Mouse (Mus musculus): Measurements from ENCODE around the gene Lpin1. TPM values are rescaled to one million over a fixed set of nuclear protein-coding genes. Genes with fewer than 3 reads are reported as not detected.
A peak's percentile ranks its signal among the peaks of the same experiment; 100 is the strongest.

Gene Lpin1
- polyA plus RNA-seq, 1 experiment from 2014 or later = 9.6 TPM

GRCm38 (mm10) chr12:16588396-16589042 lies 22.2 kb downstream of the Lpin1 start:
- Histone ChIP-seq H3K4me2 (peak overlapping the region; percentile 87), H3K4me3 (ENCODE audit: low read depth, low read length) (peak overlapping the region; percentile 79), H3K27me3 (replicated peaks; ENCODE audit: control insufficient read depth, insufficient read depth, low read length) (no peaks in the 10 kb centered on the region), H3K27ac (ENCODE audit: low read depth, low read length) (peak overlapping the region; percentile 70), H3K4me1 (replicated peaks; ENCODE audit: control insufficient read depth, insufficient read depth, low read length) (peaks cover 47% of the 10 kb centered on the region), H3K9me3 (ENCODE audit: control insufficient read depth, low read length) (no peaks in the 10 kb centered on the region), H3K9ac (ENCODE audit: low read depth, low read length) (peak overlapping the region; percentile 61), H3K36me3 (ENCODE audit: control insufficient read depth, insufficient read depth, low read length) (no peaks in the 10 kb centered on the region)
- peak; percentile 67 for ATAC-seq (replicated peaks; ENCODE audit: low FRiP score)
- no peak for DNase-seq (ENCODE audit: low spot score)
- WGBS = 14% methylated on average over 7 of the region's 7 CpGs

- peak overlapping the region; percentile 87 for H3K4me2 ChIP-seq
- H3K9ac ChIP-seq (ENCODE audit: low read depth, low read length) = no peak overlapping the region
- H3K4me3 ChIP-seq (ENCODE audit: low read depth, low read length) = no peak overlapping the region
- ATAC-seq (replicated peaks; ENCODE audit: low FRiP score) (no peak), DNase-seq (ENCODE audit: low spot score) (no peak)
- H3K27me3 ChIP-seq (replicated peaks; ENCODE audit: control insufficient read depth, insufficient read depth, low read length) = no peaks in the 10 kb centered on the region
- H3K4me1 ChIP-seq (replicated peaks; ENCODE audit: control insufficient read depth, insufficient read depth, low read length) = peaks cover 55% of the 10 kb centered on the region
- no peaks in the 10 kb centered on the region for H3K9me3 ChIP-seq (ENCODE audit: control insufficient read depth, low read length)
- 68% methylated on average over 5 of the region's 5 CpGs for WGBS
- no peaks in the 10 kb centered on the region for H3K36me3 ChIP-seq (ENCODE audit: control insufficient read depth, insufficient read depth, low read length)
- H3K27ac ChIP-seq (ENCODE audit: low read depth, low read length) = no peak overlapping the region; the same call in 1 of the 2 replicates
Observed at GRCm38 (mm10) chr12:16587767-16588166, 23.0 kb downstream of the Lpin1 start.

- H3K4me1 ChIP-seq (replicated peaks; ENCODE audit: control insufficient read depth, insufficient read depth, low read length) = peaks cover 55% of the 10 kb centered on the region
- H3K36me3 ChIP-seq (ENCODE audit: control insufficient read depth, insufficient read depth, low read length) = no peaks in the 10 kb centered on the region
- WGBS = 76% methylated on average over 2 of the region's 2 CpGs
- no peak overlapping the region for H3K4me2 ChIP-seq
- no peak overlapping the region for H3K27ac ChIP-seq (ENCODE audit: low read depth, low read length)
- H3K9me3 ChIP-seq (ENCODE audit: control insufficient read depth, low read length) = no peaks in the 10 kb centered on the region
- H3K9ac ChIP-seq (ENCODE audit: low read depth, low read length) = no peak overlapping the region
- ATAC-seq (replicated peaks; ENCODE audit: low FRiP score) (no peak), DNase-seq (ENCODE audit: low spot score) (no peak)
- no peaks in the 10 kb centered on the region for H3K27me3 ChIP-seq (replicated peaks; ENCODE audit: control insufficient read depth, insufficient read depth, low read length)
- no peak overlapping the region for H3K4me3 ChIP-seq (ENCODE audit: low read depth, low read length)
Observed at GRCm38 (mm10) chr12:16587111-16587510, 23.7 kb downstream of the Lpin1 start.

- no peak overlapping the region for H3K9ac ChIP-seq (ENCODE audit: low read depth, low read length)
- no peak for DNase-seq (ENCODE audit: low spot score)
- H3K36me3 ChIP-seq (ENCODE audit: control insufficient read depth, insufficient read depth, low read length) = no peaks in the 10 kb centered on the region
- no peak overlapping the region for H3K4me2 ChIP-seq
- peaks cover 44% of the 10 kb centered on the region for H3K4me1 ChIP-seq (replicated peaks; ENCODE audit: control insufficient read depth, insufficient read depth, low read length)
- H3K4me3 ChIP-seq (ENCODE audit: low read depth, low read length) = no peak overlapping the region
- H3K27me3 ChIP-seq (replicated peaks; ENCODE audit: control insufficient read depth, insufficient read depth, low read length) = no peaks in the 10 kb centered on the region
- ATAC-seq (replicated peaks; ENCODE audit: low FRiP score) = no peak
- H3K27ac ChIP-seq (ENCODE audit: low read depth, low read length) = no peak overlapping the region
- H3K9me3 ChIP-seq (ENCODE audit: control insufficient read depth, low read length) = no peaks in the 10 kb centered on the region
- WGBS = 70% methylated on average over 3 of the region's 3 CpGs
Observed at GRCm38 (mm10) chr12:16584964-16585363, 25.8 kb downstream of the Lpin1 start.

GRCm38 (mm10) chr12:16584035-16584682 lies 26.6 kb downstream of the Lpin1 start:
- Histone ChIP-seq H3K9me3 (ENCODE audit: control insufficient read depth, low read length) (no peaks in the 10 kb centered on the region), H3K4me2 (peak overlapping the region; percentile 33), H3K27me3 (replicated peaks; ENCODE audit: control insufficient read depth, insufficient read depth, low read length) (no peaks in the 10 kb centered on the region), H3K27ac (ENCODE audit: low read depth, low read length) (no peak overlapping the region), H3K4me1 (replicated peaks; ENCODE audit: control insufficient read depth, insufficient read depth, low read length) (peaks cover 48% of the 10 kb centered on the region), H3K9ac (ENCODE audit: low read depth, low read length) (no peak overlapping the region), H3K36me3 (ENCODE audit: control insufficient read depth, insufficient read depth, low read length) (no peaks in the 10 kb centered on the region), H3K4me3 (ENCODE audit: low read depth, low read length) (no peak overlapping the region)
- 25% methylated on average over 14 of the region's 14 CpGs for WGBS
- DNase-seq (ENCODE audit: low spot score) (no peak), ATAC-seq (replicated peaks; ENCODE audit: low FRiP score) (no peak)

- H3K36me3 ChIP-seq (ENCODE audit: control insufficient read depth, insufficient read depth, low read length) = no peaks in the 10 kb centered on the region
- no peak overlapping the region for H3K4me2 ChIP-seq
- H3K4me3 ChIP-seq (ENCODE audit: low read depth, low read length) = no peak overlapping the region
- no peaks in the 10 kb centered on the region for H3K9me3 ChIP-seq (ENCODE audit: control insufficient read depth, low read length)
- no peak overlapping the region for H3K9ac ChIP-seq (ENCODE audit: low read depth, low read length)
- H3K27me3 ChIP-seq (replicated peaks; ENCODE audit: control insufficient read depth, insufficient read depth, low read length) = no peaks in the 10 kb centered on the region
- no peak overlapping the region for H3K27ac ChIP-seq (ENCODE audit: low read depth, low read length)
- WGBS = 75% methylated on average over 3 of the region's 3 CpGs
- DNase-seq (ENCODE audit: low spot score) (no peak), ATAC-seq (replicated peaks; ENCODE audit: low FRiP score) (no peak)
- H3K4me1 ChIP-seq (replicated peaks; ENCODE audit: control insufficient read depth, insufficient read depth, low read length) = peaks cover 41% of the 10 kb centered on the region
Observed at GRCm38 (mm10) chr12:16583313-16583712, 27.5 kb downstream of the Lpin1 start.

- no peak for DNase-seq (ENCODE audit: low spot score)
- 58% methylated on average over 9 of the region's 9 CpGs for WGBS
- Histone ChIP-seq H3K4me1 (replicated peaks; ENCODE audit: control insufficient read depth, insufficient read depth, low read length) (peaks cover 40% of the 10 kb centered on the region), H3K27ac (ENCODE audit: low read depth, low read length) (0 out of 2 replicates have a peak overlapping the region, but pooled peaks have one; percentile 61), H3K36me3 (ENCODE audit: control insufficient read depth, insufficient read depth, low read length) (peaks cover 9% of the 10 kb centered on the region), H3K4me2 (no peak overlapping the region), H3K9me3 (ENCODE audit: control insufficient read depth, low read length) (no peaks in the 10 kb centered on the region), H3K27me3 (replicated peaks; ENCODE audit: control insufficient read depth, insufficient read depth, low read length) (no peaks in the 10 kb centered on the region), H3K9ac (ENCODE audit: low read depth, low read length) (0 out of 2 replicates have a peak overlapping the region, but pooled peaks have one; percentile 26), H3K4me3 (ENCODE audit: low read depth, low read length) (no peak overlapping the region)
- peak; percentile 94 for ATAC-seq (replicated peaks; ENCODE audit: low FRiP score)
Observed at GRCm38 (mm10) chr12:16580306-16580705, 30.5 kb downstream of the Lpin1 start.

GRCm38 (mm10) chr12:16577665-16578233 lies 33.0 kb downstream of the Lpin1 start:
- Histone ChIP-seq H3K4me2 (no peak overlapping the region), H3K4me1 (replicated peaks; ENCODE audit: control insufficient read depth, insufficient read depth, low read length) (peaks cover 20% of the 10 kb centered on the region), H3K9ac (ENCODE audit: low read depth, low read length) (no peak overlapping the region), H3K4me3 (ENCODE audit: low read depth, low read length) (no peak overlapping the region), H3K27ac (ENCODE audit: low read depth, low read length) (no peak overlapping the region), H3K36me3 (ENCODE audit: control insufficient read depth, insufficient read depth, low read length) (peaks cover 10% of the 10 kb centered on the region), H3K9me3 (ENCODE audit: control insufficient read depth, low read length) (no peaks in the 10 kb centered on the region), H3K27me3 (replicated peaks; ENCODE audit: control insufficient read depth, insufficient read depth, low read length) (no peaks in the 10 kb centered on the region)
- ATAC-seq (replicated peaks; ENCODE audit: low FRiP score) = no peak
- 80% methylated on average over 9 of the region's 9 CpGs for WGBS
- DNase-seq (ENCODE audit: low spot score) = no peak

Data from liver, embryonic 11.5 days (tissue).